Mouse (Mus musculus) left cerebral cortex, postnatal 4 days (tissue): ENCODE results near the gene Nipsnap2. TPM values are rescaled to one million over a fixed set of nuclear protein-coding genes. Genes with fewer than 3 reads are reported as not detected.
"Not testable (repeated sequence)": the region's sequence is repeated elsewhere in the genome, so short reads cannot be mapped to it uniquely, and the experiment has no call there.

Experiments
- DNase-seq: peaks from one replicate; pipeline ENCODE4 v3.0.0-alpha.2; 2022
- intact Hi-C: fragments of 180-260 bp; cut with DNase I; formaldehyde crosslinking; loops from one replicate; pipeline ENCODE4 v1.15.1; 2025
- total RNA-seq, 2 experiments: library from RNA; stranded (reverse); gene quantifications; 2 replicates each; pipeline ENCODE4 v1.2.3; 2021

Nipsnap2 gene
- total RNA-seq: 10 to 100 TPM; 55.2 to 59.7 TPM

DNA sequence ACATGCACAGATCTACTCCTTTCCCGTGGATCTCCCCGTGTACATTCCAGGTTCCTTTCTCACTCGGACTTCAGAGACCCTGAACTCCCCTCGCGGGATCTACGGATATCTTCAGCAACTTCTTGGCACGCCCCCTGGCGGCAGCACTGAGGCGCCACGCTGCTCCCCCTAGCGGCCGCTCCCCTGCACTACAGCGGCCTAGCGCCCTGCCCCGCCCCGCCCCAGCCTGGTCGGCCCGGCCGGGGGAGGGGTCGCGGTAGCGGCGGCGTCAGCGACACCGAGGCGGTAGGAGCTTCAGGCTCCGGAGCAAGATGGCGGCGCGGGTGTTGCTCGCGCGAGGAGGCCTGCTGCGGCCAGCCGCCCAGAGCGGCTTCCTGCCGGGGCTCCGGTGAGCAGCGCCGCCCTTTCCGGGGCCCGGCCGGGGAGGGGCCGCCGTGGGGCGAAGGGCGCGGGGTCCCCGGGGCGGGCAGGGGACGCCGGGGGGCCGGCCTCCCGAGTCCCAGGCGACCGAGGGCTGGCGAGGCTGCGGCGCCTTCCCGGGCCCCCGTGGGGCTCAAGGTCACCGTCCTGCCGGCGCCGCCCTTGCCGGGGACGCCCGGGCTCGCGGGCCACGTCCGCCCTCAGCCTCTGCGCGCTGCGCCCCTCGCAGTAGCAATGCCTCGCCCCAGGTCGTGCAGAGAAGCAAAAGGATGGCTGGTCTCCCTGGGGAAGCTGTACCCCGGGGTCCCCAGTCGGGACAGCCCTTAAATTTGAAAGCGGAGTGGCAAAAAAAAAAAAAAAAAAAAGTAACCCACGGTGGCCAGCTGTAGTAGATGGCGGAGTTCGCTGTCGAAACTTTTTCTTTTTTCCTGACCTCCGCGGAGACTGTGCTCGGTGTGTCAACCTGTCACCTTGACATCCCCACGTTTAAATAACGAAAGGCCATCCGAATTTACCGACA is at the start of gene Nipsnap2:
TSS of gene Nipsnap2 (plus strand) at position 230 of the 940 bp plus-strand sequence.
- intact Hi-C loops: loop anchor here (5.0 kb wide), 2 partner anchors 113 to 663 kb away; no protein-coding TSS in a partner anchor
- DNase-seq: peak; percentile 92

GRCm38 (mm10) chr5:129685141-129685540 is 39.7 kb upstream of the Nipsnap2 start:
- intact Hi-C loops, DNase-seq: not testable (repeated sequence)

DNA sequence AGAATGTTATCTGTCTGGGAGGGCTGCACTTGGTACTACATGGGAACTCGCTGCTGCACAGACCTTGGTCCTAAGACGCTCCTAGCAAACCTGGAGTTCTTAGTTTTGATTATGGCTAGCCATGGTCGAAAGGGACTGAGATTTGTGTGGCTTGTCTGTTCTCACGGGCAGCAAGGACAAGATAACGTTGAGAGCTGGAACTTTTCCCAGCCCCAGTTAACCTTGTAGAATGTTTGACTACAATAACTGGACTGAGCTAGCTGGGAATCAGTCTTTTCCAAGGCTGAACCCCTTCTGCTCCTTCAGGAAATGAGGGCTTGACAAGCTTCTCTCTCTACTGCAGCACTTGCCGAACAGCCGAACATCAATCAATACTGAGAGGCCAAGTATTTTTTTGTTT is 37.2 kb upstream of the Nipsnap2 start:
- DNase-seq: no peak
- intact Hi-C loops: no loop called here

DNA sequence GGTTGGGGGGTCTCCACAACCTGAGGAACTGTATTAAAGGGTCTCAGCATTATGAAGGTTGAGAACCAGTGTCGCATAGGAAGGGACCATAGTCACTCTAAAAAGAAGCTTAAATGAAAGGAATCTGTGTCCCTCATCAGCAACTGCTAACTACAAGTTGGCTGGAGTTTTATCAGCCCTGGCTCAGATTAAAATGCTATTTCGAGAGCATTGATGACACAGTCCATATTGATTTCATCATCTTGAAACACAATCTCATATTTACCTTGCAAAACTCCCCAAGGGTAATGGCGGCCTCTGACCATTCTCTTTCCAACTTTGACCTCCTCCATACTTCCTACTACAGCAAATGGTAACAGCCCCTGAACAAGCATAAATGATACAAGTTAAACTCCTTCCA is 34.3 kb upstream of the Nipsnap2 start:
- no peak for DNase-seq
- intact Hi-C loops: no loop called here

- no peak for DNase-seq
- intact Hi-C loops: no loop called here
Measured at GRCm38 (mm10) chr5:129700506-129700905, 24.4 kb upstream of the Nipsnap2 start.

- DNase-seq: no peak
- intact Hi-C loops: no loop called here
Measured at GRCm38 (mm10) chr5:129701706-129702105, 23.2 kb upstream of the Nipsnap2 start.

DNA sequence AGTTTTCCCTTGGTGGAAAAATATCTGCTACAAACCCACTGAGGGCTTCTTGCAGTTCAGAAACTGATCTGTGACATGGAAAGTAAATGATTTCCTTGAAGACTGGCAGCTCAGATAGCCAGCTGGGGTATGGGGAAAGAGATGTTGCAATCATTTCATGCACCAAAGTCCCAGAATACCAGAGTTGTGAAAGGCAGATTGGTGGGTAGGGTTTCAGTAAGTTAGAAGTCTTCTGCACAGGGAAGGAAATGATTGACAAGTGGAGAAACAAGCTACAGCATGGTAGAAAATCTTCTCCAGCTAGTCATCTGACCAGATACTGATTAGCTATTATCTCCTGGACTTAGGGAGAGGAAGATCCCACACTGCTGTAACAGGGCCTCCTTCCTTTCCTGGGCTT is 21.5 kb upstream of the Nipsnap2 start:
- no peak for DNase-seq
- intact Hi-C loops: no loop called here

DNA sequence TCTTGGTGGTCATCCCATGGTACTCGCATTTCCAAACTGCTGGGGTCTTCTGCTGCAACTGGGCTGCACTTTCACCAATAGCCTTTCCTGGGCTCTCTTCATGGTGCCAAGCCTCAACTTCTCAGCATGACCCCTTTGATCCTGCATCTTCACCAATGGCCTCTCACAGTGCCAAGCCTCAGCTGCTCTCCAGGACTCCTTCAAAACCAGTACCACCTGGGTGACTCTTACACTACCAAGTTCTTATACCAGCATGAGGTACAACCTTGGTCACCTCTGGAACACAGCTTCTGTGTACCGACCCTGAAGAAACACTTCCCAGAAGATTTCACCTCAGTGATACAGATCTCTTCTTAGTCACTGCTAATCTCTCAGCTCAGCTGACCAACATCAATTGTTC is 16.5 kb upstream of the Nipsnap2 start, which contains the start of gene Sept14:
TSS of gene Sept14 (minus strand) at position 101 of the 400 bp plus-strand sequence.
- no peak for DNase-seq
- intact Hi-C loops: no loop called here

DNA sequence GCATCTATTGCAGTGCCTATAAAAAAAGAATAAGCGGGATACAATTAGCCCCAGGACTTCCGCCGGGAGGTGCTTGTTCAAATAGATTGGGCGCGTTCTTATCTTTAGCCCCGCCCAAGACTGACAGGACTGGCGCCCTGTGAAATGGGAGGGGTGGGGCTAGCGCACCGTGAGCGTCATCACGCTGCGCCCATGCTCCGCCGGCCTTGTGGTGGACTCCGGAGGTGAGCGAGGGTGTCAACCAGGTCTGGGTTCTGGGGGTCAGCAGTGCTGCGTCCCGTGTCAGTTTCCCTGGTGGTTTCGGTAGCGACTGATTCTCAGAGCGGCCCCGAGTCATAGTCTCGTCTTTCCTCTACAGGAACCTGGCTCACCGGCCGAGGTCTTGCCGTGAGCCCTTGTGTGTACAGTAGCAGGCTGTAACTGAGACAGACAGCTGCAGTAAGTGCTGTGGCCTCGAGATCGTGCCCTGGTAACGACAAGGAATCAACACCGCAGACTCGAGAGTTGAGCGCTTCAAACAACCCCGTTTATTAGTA is 9.5 kb upstream of the Nipsnap2 start, which contains the start of gene Mrps17:
TSS of gene Mrps17 (plus strand) at position 172 of the 536 bp plus-strand sequence.
- DNase-seq: peak; percentile 93
- intact Hi-C loops: no loop called here

GRCm38 (mm10) chr5:129717016-129717415 is 7.8 kb upstream of the Nipsnap2 start:
- intact Hi-C loops: no loop called here
- DNase-seq: no peak

DNA sequence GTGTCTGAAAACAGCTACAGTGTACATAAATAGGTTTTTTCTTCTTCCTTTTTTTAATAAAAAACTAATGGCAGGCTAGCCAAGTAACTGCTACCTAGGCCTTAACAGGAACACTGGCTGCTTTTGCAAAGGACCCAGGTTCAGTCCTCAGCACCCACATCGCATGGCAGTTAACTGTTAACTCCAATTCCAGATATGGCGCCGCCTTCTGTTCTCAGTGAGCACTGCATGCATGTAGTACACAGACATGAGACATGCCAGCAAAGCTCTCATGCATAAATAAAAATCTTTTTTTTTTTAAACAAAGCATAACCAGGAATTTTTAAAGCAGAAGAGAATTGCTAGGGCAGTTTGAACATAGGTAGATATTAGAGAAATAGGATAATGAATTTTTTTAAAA is 4.7 kb upstream of the Nipsnap2 start:
- no peak for DNase-seq
- intact Hi-C loops: loop anchor here (5.0 kb wide), 2 partner anchors 108 to 658 kb away; no protein-coding TSS in a partner anchor

- intact Hi-C loops: loop anchor here (5.0 kb wide), 2 partner anchors 112 to 662 kb away; no protein-coding TSS in a partner anchor
Measured at GRCm38 (mm10) chr5:129724268-129724667, 595 bp upstream of the Nipsnap2 start.

DNA sequence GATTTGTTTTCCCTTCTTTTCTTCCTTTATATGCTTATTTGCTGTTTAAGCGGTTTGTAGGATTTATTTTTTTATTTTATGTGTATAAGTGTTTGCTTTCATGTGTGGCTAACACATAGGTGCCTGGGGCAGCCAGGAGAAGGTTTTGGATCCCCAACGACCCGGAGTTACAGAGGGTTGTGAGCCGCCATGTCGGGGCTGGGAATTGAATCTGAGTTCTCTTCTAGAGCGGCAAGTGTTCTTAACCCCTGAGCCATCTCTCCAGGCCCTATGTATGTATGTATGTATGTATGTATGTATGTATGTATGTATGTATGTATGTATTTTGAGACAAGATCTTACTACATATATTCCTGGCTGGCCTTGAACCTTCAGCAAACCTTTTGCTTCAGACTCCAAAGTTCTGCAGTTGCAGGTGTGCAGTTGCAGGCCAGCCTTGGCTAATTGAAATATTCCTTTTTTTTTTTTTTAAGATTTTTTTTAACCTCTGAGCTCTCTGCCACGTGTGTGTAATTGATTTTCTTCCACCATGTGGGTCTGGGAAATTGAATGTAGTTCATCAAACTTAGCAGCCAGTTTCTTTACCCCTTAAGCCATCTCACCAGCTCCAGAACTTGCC is 1.0 kb downstream of the Nipsnap2 start:
- DNase-seq: no peak
- intact Hi-C loops: no loop called here

More at GRCm38 (mm10) chr5:129724268-129724667, 595 bp upstream of the Nipsnap2 start:
- DNase-seq: no peak

GRCm38 (mm10) chr5:129726784-129727183 is 1.9 kb downstream of the Nipsnap2 start:
- intact Hi-C loops: no loop called here
- no peak for DNase-seq

DNA sequence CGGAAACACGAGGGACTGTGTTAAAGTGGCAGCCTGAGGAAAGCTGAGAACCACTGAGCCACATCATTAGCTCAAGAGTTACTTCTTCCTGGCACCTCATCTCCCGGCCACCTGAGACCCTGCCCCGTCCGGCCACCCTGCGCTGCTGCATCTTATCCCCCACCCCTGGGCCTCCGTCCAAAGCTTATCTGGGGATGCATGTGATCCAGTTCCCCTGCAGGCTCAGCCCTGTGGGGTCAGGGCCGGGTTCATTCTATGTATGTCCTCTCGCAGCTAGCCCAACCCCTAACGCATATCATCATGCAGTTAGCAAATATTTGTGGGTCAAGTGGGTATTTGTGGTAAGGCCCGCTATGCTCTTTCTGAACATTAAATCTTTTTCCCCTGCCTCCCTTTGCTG is 4.4 kb downstream of the Nipsnap2 start:
- intact Hi-C loops: no loop called here
- peak; percentile 45 for DNase-seq

- intact Hi-C loops: no loop called here
- DNase-seq: no peak
Measured at GRCm38 (mm10) chr5:129730344-129730743, 5.5 kb downstream of the Nipsnap2 start.

- intact Hi-C loops: no loop called here
- no peak for DNase-seq
Measured at GRCm38 (mm10) chr5:129731021-129731420, 6.2 kb downstream of the Nipsnap2 start.

- DNase-seq: peak; percentile 29
- intact Hi-C loops: no loop called here
Measured at GRCm38 (mm10) chr5:129740976-129741375, 16.1 kb downstream of the Nipsnap2 start.

DNA sequence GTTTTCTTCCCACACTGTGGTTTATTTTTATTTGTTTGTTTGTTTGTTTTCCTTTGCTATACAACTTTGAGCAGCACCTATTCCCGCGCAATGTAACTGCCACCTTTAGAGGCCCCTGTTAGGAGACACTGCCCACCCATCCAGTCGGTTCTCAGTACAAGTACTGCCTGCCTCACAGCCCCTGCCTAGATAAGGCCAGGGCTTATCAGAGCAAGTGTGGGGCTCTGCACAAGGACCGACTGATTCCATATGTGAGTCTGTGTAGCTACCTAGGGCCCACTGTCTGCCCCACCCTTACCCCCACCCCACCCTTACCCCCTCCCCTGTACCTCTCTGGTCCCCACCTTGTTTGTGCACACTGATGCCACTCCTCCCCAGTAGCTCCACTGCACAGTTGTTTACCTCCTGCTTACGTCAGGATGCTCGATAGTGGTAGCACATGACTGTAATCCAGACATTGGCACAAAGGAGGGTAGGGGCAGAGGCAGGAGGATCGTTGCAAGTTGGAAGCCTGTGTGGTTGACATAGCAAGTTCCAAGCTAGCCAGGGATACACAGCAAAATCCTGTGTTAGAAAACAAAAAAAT is 18.1 kb downstream of the Nipsnap2 start:
- intact Hi-C loops: no loop called here

DNA sequence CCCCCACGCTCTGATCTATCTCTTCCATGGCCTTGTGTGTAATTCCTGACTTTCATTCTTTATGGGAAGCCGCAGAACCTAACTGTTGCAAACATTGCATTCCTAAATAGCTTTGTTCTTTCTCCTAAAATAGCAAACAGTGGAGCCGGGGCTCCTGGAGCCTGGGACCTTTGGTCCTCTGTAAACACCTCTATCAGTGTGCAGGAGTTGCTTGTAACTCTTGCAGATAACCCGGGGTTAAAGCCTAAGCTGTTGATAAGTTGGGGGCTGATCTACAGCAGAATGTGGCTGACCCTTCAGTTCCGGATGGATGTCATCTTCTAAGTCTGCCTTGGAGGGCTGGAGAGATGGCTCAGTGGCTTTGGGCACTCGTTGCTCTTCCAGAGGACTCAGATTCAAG is 19.2 kb downstream of the Nipsnap2 start:
- intact Hi-C loops: no loop called here
- no peak for DNase-seq

More for the DNA sequence above, 18.1 kb downstream of the Nipsnap2 start:
- DNase-seq: no peak

DNA sequence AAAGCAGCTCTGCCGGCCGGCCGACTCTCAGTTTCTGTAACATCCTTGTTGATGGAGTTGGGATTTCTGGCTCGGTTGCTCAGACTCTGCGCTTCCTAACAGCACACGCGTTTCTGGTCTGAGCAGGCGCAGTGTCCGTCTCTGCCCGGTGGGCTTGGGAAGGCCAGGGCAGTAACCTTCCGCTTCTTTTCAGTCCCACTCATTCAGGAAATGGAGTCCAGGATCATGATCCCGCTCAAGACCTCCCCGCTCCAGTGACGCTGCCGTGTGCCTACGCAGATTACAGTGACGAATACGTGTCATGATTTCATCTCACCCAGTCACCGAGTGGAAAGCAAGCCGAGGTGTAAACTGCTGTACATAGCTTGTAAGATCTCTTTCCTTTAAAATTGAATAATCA is 32.0 kb downstream of the Nipsnap2 start:
- DNase-seq: no peak
- intact Hi-C loops: no loop called here
